Mouse (Mus musculus) hindbrain, embryonic 14.5 days (tissue): ENCODE measurements around the gene Scfd2. TPM values are rescaled to one million over a fixed set of nuclear protein-coding genes. Genes with fewer than 3 reads are reported as not detected.

ENCODE experiments used
- ATAC-seq: fragments of 200-750 bp; cut with Nextera tagmentation; 2 replicates; pipeline ENCODE4 v1.8.0; 2017; ENCODE audit warnings: moderate number of reproducible peaks, mild to moderate bottlenecking, moderate TSS enrichment, moderate library complexity; ENCODE audit not compliant: low FRiP score
- DNase-seq: peaks from one replicate; pipeline ENCODE4 v3.0.0-alpha.2; 2015; ENCODE audit warnings: low spot score
- H3K27ac ChIP-seq: fragments of 300-500 bp; sonication (generic); 2 replicates; pipeline ENCODE4 v1.5.1; 2014; ENCODE audit warnings: mild to moderate bottlenecking, moderate library complexity
- H3K27me3 ChIP-seq: fragments of 300-500 bp; sonication (generic); 2 replicates; pipeline ENCODE4 v1.6.1; 2014; ENCODE audit warnings: mild to moderate bottlenecking, low read length, mixed read lengths; ENCODE audit not compliant: control insufficient read depth, insufficient read depth
- H3K36me3 ChIP-seq: fragments of 300-500 bp; sonication (generic); replicated peaks from 2 replicates; pipeline ENCODE4 v1.6.1; 2014; ENCODE audit not compliant: control insufficient read depth, insufficient read depth
- H3K4me1 ChIP-seq: fragments of 300-500 bp; sonication (generic); replicated peaks from 2 replicates; pipeline ENCODE4 v1.6.1; 2014; ENCODE audit warnings: antibody characterized with exemption, low read length, mixed read lengths; ENCODE audit not compliant: control insufficient read depth, insufficient read depth
- H3K4me2 ChIP-seq: fragments of 300-500 bp; sonication (generic); replicated peaks from 2 replicates; pipeline ENCODE4 v1.6.1; 2014; ENCODE audit warnings: mild to moderate bottlenecking, moderate library complexity
- H3K4me3 ChIP-seq: fragments of 300-500 bp; sonication (generic); replicated peaks from 2 replicates; pipeline ENCODE4 v1.5.1; 2014; ENCODE audit warnings: mild to moderate bottlenecking, low read length
- H3K9ac ChIP-seq: fragments of 300-500 bp; sonication (generic); 2 replicates; pipeline ENCODE4 v1.6.1; 2014
- H3K9me3 ChIP-seq: fragments of 300-500 bp; sonication (generic); 2 replicates; pipeline ENCODE4 v1.6.1; 2016; ENCODE audit warnings: low read length; ENCODE audit not compliant: control insufficient read depth
- WGBS: fragments of 180-500 bp; shearing (Covaris S2); extraction: QIAGEN DNeasy Blood & Tissue Kit; methylation state at CpG from one replicate; pipeline ENCODE4 v1.1.7; 2014; 5-methylcytosine and 5-hydroxymethylcytosine counted together
- polyA plus RNA-seq: library from polyadenylated mRNA; unstranded; fragments of >200 nt; fragmentation: Nextera tagmentation; extraction: Ambion mirVana; gene quantifications from 2 replicates; pipeline ENCODE4 v1.2.1, GENCODE M21; 2014

Gene Scfd2
- polyA plus RNA-seq, 1 experiment from 2014 or later: 18.8 TPM

DNA sequence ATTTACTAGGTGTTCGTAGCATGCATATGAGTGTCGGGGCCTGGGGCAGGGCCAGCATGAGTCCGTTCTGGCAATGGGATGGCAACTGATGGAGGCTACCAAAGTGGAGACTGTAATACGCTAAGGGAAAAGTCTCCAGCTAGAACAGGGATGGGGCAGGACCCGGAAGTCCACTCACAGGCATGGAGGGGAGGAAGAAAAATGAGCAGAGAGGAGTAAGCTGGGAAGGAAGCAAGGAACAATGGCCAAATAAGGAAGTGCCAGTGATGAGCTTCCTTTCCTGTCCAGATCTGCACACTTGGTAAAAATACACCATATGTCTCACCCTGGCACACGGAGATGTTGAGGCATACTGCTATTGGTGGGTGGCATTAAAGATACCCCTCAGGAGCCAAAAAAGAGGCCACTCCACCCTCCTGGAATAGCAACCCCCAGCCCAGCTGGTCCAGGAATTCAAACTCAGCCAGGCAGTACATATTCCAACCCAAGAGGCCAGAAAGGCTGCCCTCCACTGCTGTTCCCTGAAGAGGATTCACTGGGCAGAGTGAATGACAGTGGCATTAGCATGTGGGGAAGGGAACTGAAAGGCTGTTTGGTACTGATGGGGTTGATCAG lies 278.8 kb downstream of the Scfd2 start:
- 79% methylated on average over 6 of the region's 6 CpGs for WGBS
- no peaks in the 10 kb centered on the region for H3K27me3 ChIP-seq
- H3K27ac ChIP-seq: no peak overlapping the region
- H3K4me1 ChIP-seq: no peaks in the 10 kb centered on the region
- no peaks in the 10 kb centered on the region for H3K9me3 ChIP-seq
- H3K4me2 ChIP-seq: no peak overlapping the region
- no peak; the same call in 1 of the 2 replicates for ATAC-seq
- H3K9ac ChIP-seq: no peak overlapping the region
- H3K36me3 ChIP-seq: no peaks in the 10 kb centered on the region
- DNase-seq: no peak
- H3K4me3 ChIP-seq: no peak overlapping the region

DNA sequence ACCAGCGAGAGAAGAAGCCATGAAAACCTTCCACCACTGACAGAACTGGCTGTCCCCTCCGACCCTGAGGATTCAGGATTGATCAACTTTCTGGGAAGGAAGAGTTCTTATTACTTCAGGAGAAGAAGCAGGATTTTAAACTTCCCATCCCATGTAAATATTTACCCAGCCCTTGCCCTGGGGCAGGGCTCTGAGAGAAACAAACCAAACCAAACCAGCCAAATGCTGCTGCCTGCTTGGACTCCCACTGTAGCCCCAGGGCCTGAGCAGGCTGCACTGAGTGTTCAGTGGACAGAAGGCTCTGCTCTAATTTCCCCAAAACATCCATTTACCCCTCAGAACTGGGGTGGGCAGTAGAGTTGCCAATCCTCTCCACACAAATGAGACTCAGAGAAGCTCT lies 280.6 kb downstream of the Scfd2 start:
- Histone ChIP-seq H3K27ac (no peak overlapping the region), H3K9me3 (no peaks in the 10 kb centered on the region), H3K36me3 (no peaks in the 10 kb centered on the region), H3K4me2 (no peak overlapping the region), H3K27me3 (no peaks in the 10 kb centered on the region), H3K4me3 (no peak overlapping the region), H3K4me1 (no peaks in the 10 kb centered on the region), H3K9ac (no peak overlapping the region)
- 88% methylated on average over 2 of the region's 2 CpGs for WGBS
- no peak for DNase-seq
- no peak for ATAC-seq

- Histone ChIP-seq H3K9ac (no peak overlapping the region), H3K4me1 (no peaks in the 10 kb centered on the region), H3K27ac (no peak overlapping the region), H3K4me2 (no peak overlapping the region), H3K27me3 (no peaks in the 10 kb centered on the region), H3K4me3 (no peak overlapping the region), H3K36me3 (no peaks in the 10 kb centered on the region), H3K9me3 (no peaks in the 10 kb centered on the region)
- WGBS: 64% methylated on average over 7 of the region's 7 CpGs
- DNase-seq: no peak
- ATAC-seq: no peak
Observed at GRCm38 (mm10) chr5:74250308-74250707, 281.3 kb downstream of the Scfd2 start.

DNA sequence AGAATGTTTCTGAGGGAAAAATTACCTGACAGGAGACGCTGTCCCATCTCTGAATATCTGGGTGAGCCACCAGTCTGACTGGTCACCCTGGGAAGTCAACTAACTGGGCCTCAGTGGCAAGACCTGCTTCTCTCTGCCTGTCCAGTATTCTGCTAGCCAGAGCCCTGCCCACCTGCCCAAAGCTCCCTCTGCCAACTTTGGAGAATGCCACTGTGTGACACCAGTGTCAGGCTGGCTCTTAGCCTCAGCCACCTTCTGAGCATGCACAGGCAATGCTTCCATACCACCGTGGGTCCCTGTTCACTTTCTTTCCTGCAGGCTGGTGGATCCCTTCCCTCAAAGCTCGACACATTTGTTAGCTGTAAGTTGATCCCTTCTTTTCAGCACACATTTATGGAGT lies 281.8 kb downstream of the Scfd2 start:
- Histone ChIP-seq H3K4me1 (no peaks in the 10 kb centered on the region), H3K4me2 (no peak overlapping the region), H3K9me3 (no peaks in the 10 kb centered on the region), H3K27me3 (no peaks in the 10 kb centered on the region), H3K36me3 (no peaks in the 10 kb centered on the region), H3K9ac (no peak overlapping the region), H3K4me3 (no peak overlapping the region), H3K27ac (no peak overlapping the region)
- ATAC-seq (no peak), DNase-seq (no peak)
- 72% methylated on average over 3 of the region's 3 CpGs for WGBS

DNA sequence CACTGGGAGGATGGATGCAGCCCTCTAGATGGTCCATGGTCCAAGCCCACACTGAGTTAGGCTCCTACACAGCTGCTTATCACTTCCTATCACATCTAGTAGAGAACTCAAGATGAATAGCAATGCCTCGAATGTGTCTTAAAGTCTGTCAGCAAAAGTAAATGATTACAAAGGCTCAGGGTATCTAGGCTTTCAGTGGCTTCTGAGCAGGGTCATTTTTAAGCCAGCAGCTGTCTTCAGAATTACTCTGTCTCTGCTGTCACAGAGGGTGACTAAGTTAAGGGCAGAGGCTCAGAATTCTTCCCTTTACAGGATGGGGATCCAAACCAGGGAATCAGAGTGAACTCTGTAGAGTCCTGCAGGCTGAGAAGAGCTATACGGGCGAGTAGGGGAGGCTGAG lies 284.6 kb downstream of the Scfd2 start:
- Histone ChIP-seq H3K4me2 (no peak overlapping the region), H3K36me3 (no peaks in the 10 kb centered on the region), H3K4me3 (no peak overlapping the region), H3K9ac (no peak overlapping the region), H3K9me3 (no peaks in the 10 kb centered on the region), H3K27ac (no peak overlapping the region), H3K27me3 (no peaks in the 10 kb centered on the region), H3K4me1 (no peaks in the 10 kb centered on the region)
- 74% methylated on average over 3 of the region's 3 CpGs for WGBS
- ATAC-seq: no peak
- no peak for DNase-seq

DNA sequence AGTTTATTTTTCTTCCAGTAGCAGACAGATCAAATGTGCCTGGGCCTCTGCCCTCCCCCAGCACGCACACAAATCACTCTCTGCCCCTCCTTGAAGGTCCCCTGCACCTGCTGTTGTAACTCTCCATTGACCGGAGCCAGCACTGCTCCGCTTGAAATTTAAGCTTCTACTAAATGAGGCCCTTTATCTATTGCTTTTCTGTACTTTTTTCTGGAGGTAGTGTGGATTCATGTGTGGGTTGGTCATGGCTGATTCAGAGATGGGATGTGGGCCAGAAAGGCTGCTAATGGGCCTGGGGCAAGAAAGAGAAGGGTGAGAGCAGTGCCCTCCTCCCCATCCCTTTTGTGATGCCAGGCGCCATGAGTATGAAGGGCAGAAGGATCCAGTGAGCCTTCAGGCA lies 285.1 kb downstream of the Scfd2 start:
- Histone ChIP-seq H3K4me3 (no peak overlapping the region), H3K27ac (no peak overlapping the region), H3K27me3 (no peaks in the 10 kb centered on the region), H3K9me3 (no peaks in the 10 kb centered on the region), H3K4me2 (no peak overlapping the region), H3K9ac (no peak overlapping the region), H3K4me1 (no peaks in the 10 kb centered on the region), H3K36me3 (no peaks in the 10 kb centered on the region)
- WGBS: 52% methylated on average over 4 of the region's 4 CpGs
- ATAC-seq (no peak), DNase-seq (no peak)

DNA sequence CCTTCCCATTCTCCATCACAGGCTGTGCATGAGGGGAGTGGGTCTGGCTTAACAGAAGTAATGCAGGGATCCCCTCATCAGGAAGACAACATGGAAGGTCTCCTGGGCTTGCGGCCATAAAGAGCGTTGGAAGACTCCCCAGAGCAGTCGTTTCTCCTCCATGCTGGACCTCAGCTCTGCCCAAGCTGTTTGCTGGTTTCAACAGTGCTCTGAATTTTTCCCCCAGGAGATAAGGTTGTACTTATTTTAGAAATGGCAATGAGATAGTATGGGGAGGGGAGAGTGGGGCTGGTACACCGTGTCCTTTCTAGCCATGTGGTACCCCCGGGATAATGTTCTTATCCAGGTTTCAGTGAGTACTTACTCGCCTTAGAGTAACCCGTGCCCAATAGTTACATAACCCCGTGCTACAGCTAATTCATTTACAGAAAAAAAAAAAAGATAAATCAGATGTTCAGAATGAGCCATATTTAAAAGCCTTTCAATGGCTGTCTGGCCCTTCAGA lies 285.9 kb downstream of the Scfd2 start:
- Histone ChIP-seq H3K36me3 (no peaks in the 10 kb centered on the region), H3K27me3 (no peaks in the 10 kb centered on the region), H3K9ac (no peak overlapping the region), H3K9me3 (no peaks in the 10 kb centered on the region), H3K4me2 (no peak overlapping the region), H3K4me1 (no peaks in the 10 kb centered on the region), H3K4me3 (no peak overlapping the region), H3K27ac (no peak overlapping the region)
- 94% methylated on average over 8 of the region's 8 CpGs for WGBS
- ATAC-seq: no peak
- no peak for DNase-seq

GRCm38 (mm10) chr5:74244406-74245019 lies 287.0 kb downstream of the Scfd2 start:
- DNase-seq: no peak

DNA sequence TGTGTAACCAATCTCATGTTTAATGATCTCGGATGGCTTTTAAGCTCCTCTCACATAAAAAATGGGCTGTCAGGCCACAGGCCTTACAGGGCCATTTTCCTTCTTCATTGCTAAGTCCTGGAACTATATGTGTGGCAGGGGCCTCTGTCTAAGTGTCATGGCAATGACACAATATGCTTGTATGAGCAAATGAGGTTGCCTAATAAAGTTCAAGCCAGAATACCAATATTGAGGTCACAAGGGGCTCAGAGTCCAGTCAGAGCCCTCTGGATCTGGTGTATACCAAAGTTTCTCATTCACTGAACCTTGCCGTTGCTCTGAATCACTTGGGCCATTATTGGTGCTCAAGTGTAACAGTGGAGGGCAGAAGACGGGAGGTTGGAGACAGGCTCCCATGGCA lies 288.9 kb downstream of the Scfd2 start:
- Histone ChIP-seq H3K36me3 (no peaks in the 10 kb centered on the region), H3K27me3 (no peaks in the 10 kb centered on the region), H3K9me3 (no peaks in the 10 kb centered on the region), H3K4me3 (no peak overlapping the region), H3K4me1 (no peaks in the 10 kb centered on the region), H3K9ac (no peak overlapping the region), H3K4me2 (no peak overlapping the region), H3K27ac (no peak overlapping the region)
- DNase-seq (no peak), ATAC-seq (no peak)
- 62% methylated on average over 3 of the region's 3 CpGs for WGBS

More at GRCm38 (mm10) chr5:74244406-74245019, 287.0 kb downstream of the Scfd2 start:
- Histone ChIP-seq H3K4me2 (no peak overlapping the region), H3K27me3 (no peaks in the 10 kb centered on the region), H3K9ac (no peak overlapping the region), H3K36me3 (no peaks in the 10 kb centered on the region), H3K4me3 (no peak overlapping the region), H3K27ac (no peak overlapping the region), H3K4me1 (no peaks in the 10 kb centered on the region), H3K9me3 (no peaks in the 10 kb centered on the region)
- WGBS: 89% methylated on average over 14 of the region's 14 CpGs
- no peak for ATAC-seq
